Mouse (Mus musculus) mouse trophoblast stem cell (cell line): ENCODE data around the gene D930020B18Rik.

Source experiments
- in situ Hi-C, 2 experiments: fragments of 300-500 bp; cut with MseI, MboI; formaldehyde crosslinking; loops; 2 replicates in 1 of 2; 3 replicates in 1 of 2; pipeline ENCODE4 v1.15.1; 2025

The D930020B18Rik gene

GRCm38 (mm10) chr10:121701296-121702248 lies 60.2 kb downstream of the D930020B18Rik start:
- in situ Hi-C loops, result loop anchor here in 1 of 2 experiments (5.0 kb wide), 1 partner anchor 51 kb away; no protein-coding TSS in a partner anchor

DNA sequence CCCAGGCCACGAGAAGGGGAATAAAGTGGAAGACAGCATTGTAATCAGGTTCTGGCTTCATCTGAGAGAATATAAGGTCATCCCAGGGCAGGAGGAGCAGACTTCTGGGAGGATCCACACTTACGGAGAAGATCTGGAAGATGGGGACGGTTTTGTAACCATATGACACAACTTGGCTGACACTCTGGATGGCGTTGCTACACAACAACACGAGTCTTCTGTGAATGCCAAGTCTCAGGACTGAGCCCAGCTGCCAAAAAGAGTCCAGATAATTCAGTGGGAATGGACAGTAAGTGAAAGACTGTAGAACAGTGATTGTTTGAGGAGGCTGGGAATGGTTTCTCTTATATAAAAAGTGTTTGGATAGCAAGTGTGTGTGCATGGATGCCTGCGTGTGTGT lies 62.2 kb downstream of the D930020B18Rik start:
- in situ Hi-C loops, result loop anchor here in 1 of 2 experiments (5.0 kb wide), 1 partner anchor 49 kb away; no protein-coding TSS in a partner anchor

- in situ Hi-C loops, result loop anchor here in 1 of 2 experiments (5.0 kb wide), 1 partner anchor 47 kb away; no protein-coding TSS in a partner anchor
Measured at GRCm38 (mm10) chr10:121704871-121705270, 63.5 kb downstream of the D930020B18Rik start.

DNA sequence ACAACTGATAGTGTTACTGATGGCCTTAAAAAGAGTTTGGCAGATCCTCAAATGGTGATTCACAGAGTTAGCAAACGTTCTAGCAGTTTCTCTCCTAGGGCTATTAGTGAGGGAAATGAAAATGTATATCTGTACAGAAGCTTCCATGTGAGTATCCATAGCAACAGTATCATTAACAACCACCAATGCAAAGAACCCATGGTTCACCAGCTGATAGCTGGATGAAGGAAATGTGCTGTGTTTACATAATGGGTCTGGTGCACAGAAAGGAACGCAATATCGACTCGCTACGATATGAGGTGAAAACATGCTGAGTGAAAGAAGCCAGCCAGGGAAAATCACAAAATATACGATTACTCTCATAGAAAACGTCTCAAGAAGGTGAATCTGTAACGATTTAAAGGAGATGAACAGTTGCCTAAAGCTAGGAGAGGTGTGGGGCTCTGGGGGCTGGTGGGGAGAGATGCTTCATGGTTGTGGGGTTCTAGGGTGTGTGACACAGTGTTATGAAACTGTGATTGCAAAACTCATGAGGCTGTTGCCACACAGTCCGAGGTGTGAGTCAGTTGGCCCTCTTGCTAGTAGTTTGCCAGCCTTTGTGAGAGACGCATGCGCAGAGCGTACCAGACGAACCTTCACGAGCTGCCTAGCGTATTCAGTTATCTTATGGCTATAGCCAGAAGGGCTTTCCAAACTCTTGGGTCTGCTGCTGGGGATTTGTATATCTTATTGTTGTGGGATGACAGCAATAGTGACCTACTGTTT lies 64.2 kb downstream of the D930020B18Rik start:
- in situ Hi-C loops, result no loop called here

- in situ Hi-C loops, result no loop called here
Measured at GRCm38 (mm10) chr10:121716862-121717261, 75.5 kb downstream of the D930020B18Rik start.

GRCm38 (mm10) chr10:121718896-121719585 lies 77.7 kb downstream of the D930020B18Rik start:
- in situ Hi-C loops, result no loop called here

- in situ Hi-C loops, result no loop called here
Measured at GRCm38 (mm10) chr10:121720701-121721100, 79.3 kb downstream of the D930020B18Rik start.

GRCm38 (mm10) chr10:121726505-121726904 lies 85.1 kb downstream of the D930020B18Rik start:
- in situ Hi-C loops, result no loop called here

DNA sequence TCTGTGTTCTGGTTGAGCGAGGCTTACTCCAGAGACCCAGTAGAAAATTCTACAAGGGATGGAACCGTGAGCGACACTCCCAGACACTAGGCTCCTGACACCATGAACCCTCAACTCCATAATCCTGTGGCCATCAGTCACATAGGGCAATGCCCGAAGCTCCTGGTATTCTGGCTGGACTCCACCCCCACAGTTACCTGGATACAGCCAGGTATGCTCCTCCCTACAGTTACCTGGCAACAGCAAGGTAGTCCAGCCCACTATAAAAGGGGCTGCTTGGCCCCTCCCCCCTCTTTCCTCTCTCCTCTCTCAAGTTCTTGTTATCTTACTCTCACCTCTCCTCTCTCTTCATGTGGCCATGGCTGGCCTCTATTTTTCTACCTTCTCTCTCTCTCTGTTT lies 85.8 kb downstream of the D930020B18Rik start:
- in situ Hi-C loops, result no loop called here

GRCm38 (mm10) chr10:121728226-121728625 lies 86.8 kb downstream of the D930020B18Rik start:
- in situ Hi-C loops, result no loop called here

DNA sequence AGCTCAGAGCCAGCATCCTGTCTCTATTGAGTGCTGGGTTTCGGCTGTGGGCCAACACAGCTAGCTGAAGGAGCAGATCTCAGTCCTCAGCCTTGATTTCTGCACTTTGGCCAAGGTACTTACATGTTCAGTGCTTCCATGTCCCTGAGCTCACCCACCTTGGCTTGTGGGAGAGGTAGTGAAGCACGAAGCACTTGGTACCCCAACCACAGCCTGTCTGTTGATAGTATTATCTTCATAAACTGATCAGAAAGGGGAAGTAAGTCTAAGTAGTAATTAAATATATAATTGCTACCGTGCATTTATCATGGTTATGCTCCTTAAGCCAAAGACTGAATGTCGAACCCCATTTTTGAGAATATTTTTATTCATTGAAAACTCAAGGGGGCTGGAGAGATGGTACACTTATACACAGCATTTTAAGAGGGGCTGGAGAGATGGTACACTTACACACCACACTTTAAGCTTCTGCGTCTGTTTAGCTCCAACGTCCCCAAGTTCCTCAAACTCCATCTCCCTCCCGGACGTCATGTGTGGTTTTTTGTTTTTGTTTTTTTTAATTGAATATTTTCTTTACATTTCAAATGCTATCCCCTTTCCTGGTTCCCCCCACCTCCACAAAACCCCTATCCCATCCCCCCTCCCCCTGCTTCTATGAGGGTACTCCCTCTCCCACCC lies 89.8 kb downstream of the D930020B18Rik start:
- in situ Hi-C loops, result no loop called here

DNA sequence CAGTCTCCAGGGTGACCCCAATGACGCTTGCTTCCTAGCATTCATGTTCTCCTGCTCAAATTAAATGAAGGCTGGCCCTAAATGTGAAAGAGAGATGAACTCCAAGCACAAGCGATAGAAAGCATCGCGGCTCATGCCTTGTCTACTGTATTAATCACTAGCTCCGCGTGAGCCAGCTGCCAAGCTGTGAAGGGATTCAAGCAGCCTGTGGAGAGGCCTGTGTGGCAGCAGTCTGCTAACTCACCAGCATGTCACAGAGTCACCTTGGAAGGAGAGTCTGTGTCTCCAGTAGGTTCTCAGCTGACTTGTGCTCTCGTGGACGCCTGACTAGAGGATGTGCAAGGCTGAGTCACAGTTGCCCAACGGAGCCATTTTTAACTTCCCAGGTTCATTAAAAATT lies 91.2 kb downstream of the D930020B18Rik start:
- in situ Hi-C loops, result no loop called here

- in situ Hi-C loops, result no loop called here
Measured at GRCm38 (mm10) chr10:121737256-121737655, 95.9 kb downstream of the D930020B18Rik start.

- in situ Hi-C loops, result no loop called here
Measured at GRCm38 (mm10) chr10:121739548-121740505, 98.4 kb downstream of the D930020B18Rik start, which contains the start of gene BC048403. Gene BC048403, plus strand, starts transcription at chr10:121739937.

DNA sequence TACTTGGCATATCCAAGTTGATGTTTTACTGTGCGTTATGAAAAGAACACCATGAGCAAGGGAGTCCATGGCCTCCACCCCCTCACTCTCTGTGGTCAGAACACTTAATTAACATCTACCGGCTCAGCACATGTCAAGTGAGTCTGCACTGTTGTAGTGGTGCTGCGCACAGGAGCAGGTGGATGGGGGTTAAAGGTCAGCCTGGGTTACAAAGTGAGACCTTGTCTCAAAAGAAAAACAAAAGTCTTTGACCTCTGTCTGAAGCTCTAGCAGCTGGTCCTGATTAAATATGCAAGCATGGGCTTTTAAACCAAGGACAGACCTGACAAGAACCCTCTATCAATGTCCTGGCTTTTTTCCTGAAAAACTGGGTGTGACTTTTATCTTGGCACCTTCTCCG lies 100.9 kb downstream of the D930020B18Rik start:
- in situ Hi-C loops, result no loop called here
